Mouse (Mus musculus): Measurements from ENCODE around the gene Ercc8. TPM values are rescaled to one million over a fixed set of nuclear protein-coding genes. Genes with fewer than 3 reads are reported as not detected.

Gene Ercc8
- polyA plus RNA-seq, 1 experiment from 2014 or later: 4.9 TPM

- Histone ChIP-seq H3K4me3 (ENCODE audit: low read depth, low read length) (no peak overlapping the region), H3K27ac (ENCODE audit: low read length) (no peak overlapping the region), H3K27me3 (ENCODE audit: control insufficient read depth, insufficient read depth, low read depth, low read length) (no peaks in the 10 kb centered on the region), H3K9me3 (replicated peaks; ENCODE audit: control insufficient read depth, low read length) (no peaks in the 10 kb centered on the region), H3K9ac (ENCODE audit: low read depth, low read length) (no peak overlapping the region), H3K36me3 (ENCODE audit: control insufficient read depth, insufficient read depth) (no peaks in the 10 kb centered on the region), H3K4me2 (ENCODE audit: low read depth, low read length) (no peak overlapping the region), H3K4me1 (ENCODE audit: control insufficient read depth, low read depth, low read length) (no peaks in the 10 kb centered on the region)
- 76% methylated on average over 11 of the region's 11 CpGs for WGBS (ENCODE audit: insufficient replicate concordance)
- ATAC-seq (ENCODE audit: low read depth): no peak
Measured at GRCm38 (mm10) chr13:108124096-108124495, 34.4 kb upstream of the Ercc8 start.

- no peaks in the 10 kb centered on the region for H3K9me3 ChIP-seq (replicated peaks; ENCODE audit: control insufficient read depth, low read length)
- no peak overlapping the region for H3K4me2 ChIP-seq (ENCODE audit: low read depth, low read length)
- 65% methylated on average over 2 of the region's 2 CpGs for WGBS (ENCODE audit: insufficient replicate concordance)
- no peak overlapping the region for H3K4me3 ChIP-seq (ENCODE audit: low read depth, low read length)
- H3K27ac ChIP-seq (ENCODE audit: low read length): no peak overlapping the region
- H3K27me3 ChIP-seq (ENCODE audit: control insufficient read depth, insufficient read depth, low read depth, low read length): no peaks in the 10 kb centered on the region
- H3K9ac ChIP-seq (ENCODE audit: low read depth, low read length): no peak overlapping the region
- ATAC-seq (ENCODE audit: low read depth): no peak
- H3K4me1 ChIP-seq (ENCODE audit: control insufficient read depth, low read depth, low read length): no peaks in the 10 kb centered on the region
- H3K36me3 ChIP-seq (ENCODE audit: control insufficient read depth, insufficient read depth): no peaks in the 10 kb centered on the region
Measured at GRCm38 (mm10) chr13:108126246-108126645, 32.3 kb upstream of the Ercc8 start.

GRCm38 (mm10) chr13:108127130-108127529, 31.4 kb upstream of the Ercc8 start:
- Histone ChIP-seq H3K4me3 (ENCODE audit: low read depth, low read length) (no peak overlapping the region), H3K27me3 (ENCODE audit: control insufficient read depth, insufficient read depth, low read depth, low read length) (no peaks in the 10 kb centered on the region), H3K27ac (ENCODE audit: low read length) (no peak overlapping the region), H3K36me3 (ENCODE audit: control insufficient read depth, insufficient read depth) (no peaks in the 10 kb centered on the region), H3K9ac (ENCODE audit: low read depth, low read length) (no peak overlapping the region), H3K4me2 (ENCODE audit: low read depth, low read length) (no peak overlapping the region), H3K9me3 (replicated peaks; ENCODE audit: control insufficient read depth, low read length) (no peaks in the 10 kb centered on the region), H3K4me1 (ENCODE audit: control insufficient read depth, low read depth, low read length) (no peaks in the 10 kb centered on the region)
- no peak for ATAC-seq (ENCODE audit: low read depth)
- WGBS (ENCODE audit: insufficient replicate concordance): 0% methylated on average over 1 of the region's 1 CpGs

- Histone ChIP-seq H3K9ac (ENCODE audit: low read depth, low read length) (no peak overlapping the region), H3K27ac (ENCODE audit: low read length) (no peak overlapping the region), H3K4me2 (ENCODE audit: low read depth, low read length) (no peak overlapping the region), H3K9me3 (replicated peaks; ENCODE audit: control insufficient read depth, low read length) (no peaks in the 10 kb centered on the region), H3K36me3 (ENCODE audit: control insufficient read depth, insufficient read depth) (no peaks in the 10 kb centered on the region), H3K27me3 (ENCODE audit: control insufficient read depth, insufficient read depth, low read depth, low read length) (no peaks in the 10 kb centered on the region), H3K4me1 (ENCODE audit: control insufficient read depth, low read depth, low read length) (no peaks in the 10 kb centered on the region), H3K4me3 (ENCODE audit: low read depth, low read length) (no peak overlapping the region)
- WGBS (ENCODE audit: insufficient replicate concordance): 58% methylated on average over 1 of the region's 1 CpGs
- no peak for ATAC-seq (ENCODE audit: low read depth)
Measured at GRCm38 (mm10) chr13:108127883-108128282, 30.6 kb upstream of the Ercc8 start.

GRCm38 (mm10) chr13:108129070-108129469, 29.5 kb upstream of the Ercc8 start:
- no peaks in the 10 kb centered on the region for H3K36me3 ChIP-seq (ENCODE audit: control insufficient read depth, insufficient read depth)
- no peak for ATAC-seq (ENCODE audit: low read depth)
- H3K4me2 ChIP-seq (ENCODE audit: low read depth, low read length): no peak overlapping the region
- no peaks in the 10 kb centered on the region for H3K27me3 ChIP-seq (ENCODE audit: control insufficient read depth, insufficient read depth, low read depth, low read length)
- H3K9ac ChIP-seq (ENCODE audit: low read depth, low read length): no peak overlapping the region
- H3K4me3 ChIP-seq (ENCODE audit: low read depth, low read length): no peak overlapping the region
- 57% methylated on average over 7 of the region's 7 CpGs for WGBS (ENCODE audit: insufficient replicate concordance)
- no peaks in the 10 kb centered on the region for H3K4me1 ChIP-seq (ENCODE audit: control insufficient read depth, low read depth, low read length)
- H3K27ac ChIP-seq (ENCODE audit: low read length): no peak overlapping the region
- no peaks in the 10 kb centered on the region for H3K9me3 ChIP-seq (replicated peaks; ENCODE audit: control insufficient read depth, low read length)

GRCm38 (mm10) chr13:108130737-108131136, 27.8 kb upstream of the Ercc8 start:
- no peak overlapping the region for H3K27ac ChIP-seq (ENCODE audit: low read length)
- H3K4me2 ChIP-seq (ENCODE audit: low read depth, low read length): no peak overlapping the region
- no peaks in the 10 kb centered on the region for H3K27me3 ChIP-seq (ENCODE audit: control insufficient read depth, insufficient read depth, low read depth, low read length)
- no peak overlapping the region for H3K9ac ChIP-seq (ENCODE audit: low read depth, low read length)
- H3K4me3 ChIP-seq (ENCODE audit: low read depth, low read length): no peak overlapping the region
- WGBS (ENCODE audit: insufficient replicate concordance): 66% methylated on average over 5 of the region's 5 CpGs
- H3K4me1 ChIP-seq (ENCODE audit: control insufficient read depth, low read depth, low read length): no peaks in the 10 kb centered on the region
- ATAC-seq (ENCODE audit: low read depth): no peak
- H3K9me3 ChIP-seq (replicated peaks; ENCODE audit: control insufficient read depth, low read length): no peaks in the 10 kb centered on the region
- no peaks in the 10 kb centered on the region for H3K36me3 ChIP-seq (ENCODE audit: control insufficient read depth, insufficient read depth)

- no peak overlapping the region for H3K27ac ChIP-seq (ENCODE audit: low read length)
- H3K27me3 ChIP-seq (ENCODE audit: control insufficient read depth, insufficient read depth, low read depth, low read length): no peaks in the 10 kb centered on the region
- no peak for ATAC-seq (ENCODE audit: low read depth)
- no peak overlapping the region for H3K4me3 ChIP-seq (ENCODE audit: low read depth, low read length)
- no peaks in the 10 kb centered on the region for H3K4me1 ChIP-seq (ENCODE audit: control insufficient read depth, low read depth, low read length)
- H3K9me3 ChIP-seq (replicated peaks; ENCODE audit: control insufficient read depth, low read length): no peaks in the 10 kb centered on the region
- H3K4me2 ChIP-seq (ENCODE audit: low read depth, low read length): no peak overlapping the region
- H3K9ac ChIP-seq (ENCODE audit: low read depth, low read length): no peak overlapping the region
- 68% methylated on average over 6 of the region's 6 CpGs for WGBS (ENCODE audit: insufficient replicate concordance)
- H3K36me3 ChIP-seq (ENCODE audit: control insufficient read depth, insufficient read depth): no peaks in the 10 kb centered on the region
Measured at GRCm38 (mm10) chr13:108132031-108132819, 26.3 kb upstream of the Ercc8 start.

GRCm38 (mm10) chr13:108135617-108136016, 22.9 kb upstream of the Ercc8 start:
- no peaks in the 10 kb centered on the region for H3K27me3 ChIP-seq (ENCODE audit: control insufficient read depth, insufficient read depth, low read depth, low read length)
- H3K27ac ChIP-seq (ENCODE audit: low read length): no peak overlapping the region
- H3K4me1 ChIP-seq (ENCODE audit: control insufficient read depth, low read depth, low read length): no peaks in the 10 kb centered on the region
- H3K4me3 ChIP-seq (ENCODE audit: low read depth, low read length): no peak overlapping the region
- no peaks in the 10 kb centered on the region for H3K36me3 ChIP-seq (ENCODE audit: control insufficient read depth, insufficient read depth)
- ATAC-seq (ENCODE audit: low read depth): no peak
- H3K9ac ChIP-seq (ENCODE audit: low read depth, low read length): no peak overlapping the region
- H3K4me2 ChIP-seq (ENCODE audit: low read depth, low read length): no peak overlapping the region
- H3K9me3 ChIP-seq (replicated peaks; ENCODE audit: control insufficient read depth, low read length): no peaks in the 10 kb centered on the region
- 65% methylated on average over 6 of the region's 6 CpGs for WGBS (ENCODE audit: insufficient replicate concordance)

GRCm38 (mm10) chr13:108138403-108138977, 20.0 kb upstream of the Ercc8 start:
- 73% methylated on average over 5 of the region's 5 CpGs for WGBS (ENCODE audit: insufficient replicate concordance)
- ATAC-seq (ENCODE audit: low read depth): no peak

More at GRCm38 (mm10) chr13:108138403-108138977, 20.0 kb upstream of the Ercc8 start:
- H3K4me1 ChIP-seq (ENCODE audit: control insufficient read depth, low read depth, low read length): no peaks in the 10 kb centered on the region
- H3K4me3 ChIP-seq (ENCODE audit: low read depth, low read length): no peak overlapping the region
- no peaks in the 10 kb centered on the region for H3K27me3 ChIP-seq (ENCODE audit: control insufficient read depth, insufficient read depth, low read depth, low read length)
- no peak overlapping the region for H3K27ac ChIP-seq (ENCODE audit: low read length)
- no peaks in the 10 kb centered on the region for H3K9me3 ChIP-seq (replicated peaks; ENCODE audit: control insufficient read depth, low read length)
- H3K4me2 ChIP-seq (ENCODE audit: low read depth, low read length): no peak overlapping the region
- H3K9ac ChIP-seq (ENCODE audit: low read depth, low read length): no peak overlapping the region
- H3K36me3 ChIP-seq (ENCODE audit: control insufficient read depth, insufficient read depth): no peaks in the 10 kb centered on the region
